Mouse (Mus musculus) forebrain, embryonic 15.5 days (tissue): Measurements from ENCODE around the gene Gss. TPM values are rescaled to one million over a fixed set of nuclear protein-coding genes. Genes with fewer than 3 reads are reported as not detected.
A peak's percentile ranks its signal among the peaks of the same experiment; 100 is the strongest.

Experiments used
- ATAC-seq: fragments of 200-750 bp; cut with Nextera tagmentation; replicated peaks from 2 replicates; pipeline ENCODE4 v1.8.0; 2017; ENCODE audit warnings: mild to moderate bottlenecking, moderate TSS enrichment, moderate library complexity
- H3K27ac ChIP-seq: fragments of 300-500 bp; sonication (generic); replicated peaks from 2 replicates; pipeline ENCODE4 v1.5.1; 2015; ENCODE audit warnings: mild to moderate bottlenecking, inconsistent platforms
- H3K27me3 ChIP-seq: fragments of 300-500 bp; sonication (generic); 2 replicates; pipeline ENCODE4 v1.6.1; 2015; ENCODE audit warnings: inconsistent platforms
- H3K36me3 ChIP-seq: fragments of 300-500 bp; sonication (generic); 2 replicates; pipeline ENCODE4 v1.6.1; 2015; ENCODE audit warnings: mild to moderate bottlenecking, inconsistent platforms
- H3K4me1 ChIP-seq: fragments of 300-500 bp; sonication (generic); 2 replicates; pipeline ENCODE4 v1.6.1; 2015; ENCODE audit warnings: inconsistent platforms
- H3K4me2 ChIP-seq: fragments of 300-500 bp; sonication (generic); replicated peaks from 2 replicates; pipeline ENCODE4 v1.6.1; 2015; ENCODE audit warnings: mild to moderate bottlenecking, inconsistent platforms
- H3K4me3 ChIP-seq: fragments of 300-500 bp; sonication (generic); 2 replicates; pipeline ENCODE4 v1.5.1; 2015; ENCODE audit warnings: mild to moderate bottlenecking, inconsistent platforms
- H3K9ac ChIP-seq: fragments of 300-500 bp; sonication (generic); replicated peaks from 2 replicates; pipeline ENCODE4 v1.6.1; 2015; ENCODE audit warnings: mild to moderate bottlenecking, inconsistent platforms
- H3K9me3 ChIP-seq: fragments of 300-500 bp; sonication (generic); 2 replicates; pipeline ENCODE4 v1.6.1; 2016; ENCODE audit warnings: inconsistent platforms
- WGBS: fragments of 180-500 bp; shearing (Covaris S2); methylation state at CpG from one replicate; pipeline ENCODE4 v1.1.7; 2015; ENCODE audit warnings: mixed read lengths; 5-methylcytosine and 5-hydroxymethylcytosine counted together
- polyA plus RNA-seq: library from polyadenylated mRNA; unstranded; fragments of >200 nt; fragmentation: Nextera tagmentation; extraction: Ambion mirVana; gene quantifications from 2 replicates; pipeline ENCODE4 v1.2.1, GENCODE M21; 2015

Gene Gss
- polyA plus RNA-seq, 1 experiment from 2014 or later: 12.8 TPM

- Histone ChIP-seq H3K4me2 (no peak overlapping the region), H3K36me3 (peaks cover 28% of the 10 kb centered on the region), H3K9ac (no peak overlapping the region), H3K27ac (no peak overlapping the region), H3K4me3 (no peak overlapping the region), H3K4me1 (peaks cover 13% of the 10 kb centered on the region), H3K27me3 (peaks cover 45% of the 10 kb centered on the region), H3K9me3 (no peaks in the 10 kb centered on the region)
- no peak for ATAC-seq
- 32% methylated on average over 20 of the region's 20 CpGs for WGBS
Observed at GRCm38 (mm10) chr2:155630153-155630552, 37.5 kb upstream of the Gss start.

- under 1% methylated on average over 35 of the region's 35 CpGs for WGBS
- Histone ChIP-seq H3K27ac (no peak overlapping the region), H3K4me2 (peak overlapping the region; percentile 88), H3K9ac (peak overlapping the region; percentile 55), H3K36me3 (peaks cover 19% of the 10 kb centered on the region), H3K27me3 (peaks cover 45% of the 10 kb centered on the region), H3K4me1 (peaks cover 13% of the 10 kb centered on the region), H3K9me3 (no peaks in the 10 kb centered on the region), H3K4me3 (peak overlapping the region; percentile 47)
- peak; percentile 68 for ATAC-seq
Observed at GRCm38 (mm10) chr2:155629231-155629661, 36.6 kb upstream of the Gss start.

- Histone ChIP-seq H3K4me2 (no peak overlapping the region), H3K9me3 (no peaks in the 10 kb centered on the region), H3K4me3 (no peak overlapping the region), H3K4me1 (peaks cover 13% of the 10 kb centered on the region), H3K36me3 (peaks cover 12% of the 10 kb centered on the region; the same call in 1 of the 2 replicates), H3K27ac (no peak overlapping the region), H3K27me3 (peaks cover 45% of the 10 kb centered on the region), H3K9ac (no peak overlapping the region)
- WGBS: 82% methylated on average over 13 of the region's 13 CpGs
- ATAC-seq: no peak
Observed at GRCm38 (mm10) chr2:155628519-155628918, 35.9 kb upstream of the Gss start.

- Histone ChIP-seq H3K4me1 (peaks cover 13% of the 10 kb centered on the region), H3K27ac (no peak overlapping the region), H3K4me2 (no peak overlapping the region), H3K9me3 (no peaks in the 10 kb centered on the region), H3K4me3 (no peak overlapping the region), H3K9ac (no peak overlapping the region), H3K36me3 (peaks cover 8% of the 10 kb centered on the region; the same call in 1 of the 2 replicates), H3K27me3 (peaks cover 45% of the 10 kb centered on the region)
- 85% methylated on average over 9 of the region's 9 CpGs for WGBS
- no peak for ATAC-seq
Observed at GRCm38 (mm10) chr2:155628112-155628511, 35.5 kb upstream of the Gss start.

GRCm38 (mm10) chr2:155627030-155627738, 34.6 kb upstream of the Gss start:
- no peak; the same call in 1 of the 2 replicates for ATAC-seq
- no peak overlapping the region for H3K4me2 ChIP-seq
- H3K4me3 ChIP-seq: no peak overlapping the region
- H3K4me1 ChIP-seq: peaks cover 13% of the 10 kb centered on the region
- H3K9ac ChIP-seq: no peak overlapping the region
- H3K27ac ChIP-seq: no peak overlapping the region
- H3K9me3 ChIP-seq: no peaks in the 10 kb centered on the region
- H3K36me3 ChIP-seq: peaks cover 4% of the 10 kb centered on the region; the same call in 1 of the 2 replicates
- H3K27me3 ChIP-seq: peaks cover 43% of the 10 kb centered on the region
- WGBS: 45% methylated on average over 21 of the region's 21 CpGs

- H3K4me1 ChIP-seq: peaks cover 13% of the 10 kb centered on the region
- no peak overlapping the region for H3K4me3 ChIP-seq
- no peak for ATAC-seq
- H3K9me3 ChIP-seq: no peaks in the 10 kb centered on the region
- 0 out of 2 replicates have a peak, but pooled peaks cover under 1% of the 10 kb centered on the region for H3K36me3 ChIP-seq
- H3K9ac ChIP-seq: no peak overlapping the region
- H3K27ac ChIP-seq: no peak overlapping the region
- H3K4me2 ChIP-seq: no peak overlapping the region
- H3K27me3 ChIP-seq: peaks cover 34% of the 10 kb centered on the region
- 55% methylated on average over 15 of the region's 15 CpGs for WGBS
Observed at GRCm38 (mm10) chr2:155626277-155626676, 33.7 kb upstream of the Gss start.

GRCm38 (mm10) chr2:155624730-155625129, 32.1 kb upstream of the Gss start:
- Histone ChIP-seq H3K27me3 (peaks cover 19% of the 10 kb centered on the region; the same call in 1 of the 2 replicates), H3K9ac (no peak overlapping the region), H3K36me3 (no peaks in the 10 kb centered on the region), H3K27ac (no peak overlapping the region), H3K4me1 (peaks cover 12% of the 10 kb centered on the region), H3K9me3 (no peaks in the 10 kb centered on the region), H3K4me2 (no peak overlapping the region), H3K4me3 (no peak overlapping the region)
- ATAC-seq: no peak
- 40% methylated on average over 10 of the region's 10 CpGs for WGBS

- H3K9ac ChIP-seq: no peak overlapping the region
- H3K27ac ChIP-seq: no peak overlapping the region
- ATAC-seq: no peak
- H3K36me3 ChIP-seq: no peaks in the 10 kb centered on the region
- no peak overlapping the region for H3K4me3 ChIP-seq
- peaks cover 5% of the 10 kb centered on the region for H3K4me1 ChIP-seq
- no peaks in the 10 kb centered on the region for H3K9me3 ChIP-seq
- H3K4me2 ChIP-seq: no peak overlapping the region
- 92% methylated on average over 6 of the region's 6 CpGs for WGBS
- H3K27me3 ChIP-seq: peaks cover 16% of the 10 kb centered on the region; the same call in 1 of the 2 replicates
Observed at GRCm38 (mm10) chr2:155623996-155624395, 31.4 kb upstream of the Gss start.

GRCm38 (mm10) chr2:155622606-155623005, 30.0 kb upstream of the Gss start:
- Histone ChIP-seq H3K4me2 (no peak overlapping the region), H3K9ac (no peak overlapping the region), H3K4me1 (no peaks in the 10 kb centered on the region), H3K27ac (no peak overlapping the region), H3K9me3 (no peaks in the 10 kb centered on the region), H3K4me3 (no peak overlapping the region), H3K27me3 (peaks cover 2% of the 10 kb centered on the region; the same call in 1 of the 2 replicates), H3K36me3 (no peaks in the 10 kb centered on the region)
- no peak for ATAC-seq
- 35% methylated on average over 11 of the region's 11 CpGs for WGBS

GRCm38 (mm10) chr2:155619817-155620216, 27.2 kb upstream of the Gss start:
- no peak overlapping the region for H3K4me3 ChIP-seq
- ATAC-seq: peak; percentile 38; the same call in 1 of the 2 replicates
- H3K27ac ChIP-seq: no peak overlapping the region
- H3K4me2 ChIP-seq: no peak overlapping the region
- no peak overlapping the region for H3K9ac ChIP-seq
- no peaks in the 10 kb centered on the region for H3K36me3 ChIP-seq
- H3K4me1 ChIP-seq: no peaks in the 10 kb centered on the region
- H3K27me3 ChIP-seq: no peaks in the 10 kb centered on the region
- H3K9me3 ChIP-seq: no peaks in the 10 kb centered on the region
- 18% methylated on average over 8 of the region's 8 CpGs for WGBS

GRCm38 (mm10) chr2:155616971-155617370, 24.4 kb upstream of the Gss start:
- ATAC-seq: no peak
- Histone ChIP-seq H3K4me3 (no peak overlapping the region), H3K4me2 (no peak overlapping the region), H3K4me1 (peaks cover 6% of the 10 kb centered on the region; the same call in 1 of the 2 replicates), H3K9ac (no peak overlapping the region), H3K9me3 (no peaks in the 10 kb centered on the region), H3K27me3 (no peaks in the 10 kb centered on the region), H3K36me3 (no peaks in the 10 kb centered on the region), H3K27ac (no peak overlapping the region)
- WGBS: 56% methylated on average over 6 of the region's 6 CpGs

- H3K4me3 ChIP-seq: no peak overlapping the region
- no peaks in the 10 kb centered on the region for H3K27me3 ChIP-seq
- no peaks in the 10 kb centered on the region for H3K9me3 ChIP-seq
- H3K4me1 ChIP-seq: peaks cover 6% of the 10 kb centered on the region; the same call in 1 of the 2 replicates
- peak overlapping the region; percentile 38 for H3K4me2 ChIP-seq
- no peak for ATAC-seq
- H3K27ac ChIP-seq: no peak overlapping the region
- H3K9ac ChIP-seq: no peak overlapping the region
- 73% methylated on average over 8 of the region's 8 CpGs for WGBS
- H3K36me3 ChIP-seq: no peaks in the 10 kb centered on the region
Observed at GRCm38 (mm10) chr2:155613953-155614352, 21.3 kb upstream of the Gss start.
